Mouse (Mus musculus) frontal cortex, adult 2 months (tissue): ENCODE data around the gene Galns. TPM values are rescaled to one million over a fixed set of nuclear protein-coding genes. Genes with fewer than 3 reads are reported as not detected.
"Not testable (repeated sequence)": the region's sequence is repeated elsewhere in the genome, so short reads cannot be mapped to it uniquely, and the experiment has no call there.

Source experiments
- DNase-seq, 2 experiments: peaks; one replicate each; pipeline ENCODE4 v3.0.0; 2022; ENCODE audit warnings: low spot score in 1 of 2; ENCODE audit errors: extremely low spot score in 1 of 2
- polyA plus RNA-seq: library from polyadenylated mRNA; depleted of rRNA; stranded (reverse); fragments of >200 nt; gene quantifications from 2 replicates; pipeline ENCODE4 v1.2.3, GENCODE M21; 2012

Galns gene
- polyA plus RNA-seq, 1 experiment: 9.5 TPM

- DNase-seq: no peak
Observed at GRCm38 (mm10) chr8:122600666-122601065, 10.6 kb downstream of the Galns start.

GRCm38 (mm10) chr8:122596031-122596430 is 15.2 kb downstream of the Galns start:
- DNase-seq: no peak

GRCm38 (mm10) chr8:122593783-122594507 is 17.3 kb downstream of the Galns start:
- no peak for DNase-seq

- no peak for DNase-seq
Observed at GRCm38 (mm10) chr8:122593240-122593639, 18.0 kb downstream of the Galns start.

GRCm38 (mm10) chr8:122586749-122587148 is 24.5 kb downstream of the Galns start:
- no peak for DNase-seq

- DNase-seq: no peak
Observed at GRCm38 (mm10) chr8:122586171-122586570, 25.1 kb downstream of the Galns start.

- DNase-seq: no peak
Observed at GRCm38 (mm10) chr8:122585411-122585891, 25.8 kb downstream of the Galns start.

- no peak for DNase-seq
Observed at GRCm38 (mm10) chr8:122584981-122585380, 26.3 kb downstream of the Galns start.

GRCm38 (mm10) chr8:122580926-122581325 is 30.3 kb downstream of the Galns start:
- no peak for DNase-seq

GRCm38 (mm10) chr8:122579196-122579595 is 32.1 kb downstream of the Galns start:
- DNase-seq: no peak

- DNase-seq: no peak
Observed at GRCm38 (mm10) chr8:122577116-122577515, 34.1 kb downstream of the Galns start.

- peak; percentile 90 to 94 for DNase-seq
Observed at GRCm38 (mm10) chr8:122576648-122577022, 34.6 kb downstream of the Galns start, which contains the start of gene Aprt. Gene Aprt (minus strand): TSS chr8:122576909.

GRCm38 (mm10) chr8:122575735-122576647 is 35.3 kb downstream of the Galns start:
- DNase-seq: peak in 1 of 2 experiments; percentile 28

- DNase-seq: no peak
Observed at GRCm38 (mm10) chr8:122575286-122575685, 36.0 kb downstream of the Galns start.

GRCm38 (mm10) chr8:122574667-122575251 is 36.5 kb downstream of the Galns start:
- DNase-seq: no peak

- DNase-seq: no peak
Observed at GRCm38 (mm10) chr8:122574264-122574663, 37.0 kb downstream of the Galns start.

GRCm38 (mm10) chr8:122573577-122573976 is 37.7 kb downstream of the Galns start:
- no peak for DNase-seq

- DNase-seq: not testable (repeated sequence)
Observed at GRCm38 (mm10) chr8:122573176-122573575, 38.1 kb downstream of the Galns start.

- DNase-seq: no peak
Observed at GRCm38 (mm10) chr8:122572751-122573150, 38.5 kb downstream of the Galns start.

GRCm38 (mm10) chr8:122571750-122572267 is 39.5 kb downstream of the Galns start:
- DNase-seq: no peak

GRCm38 (mm10) chr8:122571153-122571552 is 40.1 kb downstream of the Galns start:
- no peak for DNase-seq
